Mouse (Mus musculus): Measurements from ENCODE around the gene Pgs1. TPM values are rescaled to one million over a fixed set of nuclear protein-coding genes. Genes with fewer than 3 reads are reported as not detected.

Gene Pgs1
- total and polyA plus RNA-seq, 2 experiments from 2014 or later = 55.0 to 62.0 TPM

- peaks cover 7% of the 10 kb centered on the region for H3K27me3 ChIP-seq (ENCODE audit: insufficient read depth, low read length)
- TF ChIP-seq CTCF (IDR thresholded peaks at IDR 0.05) = no peak
- H3K9ac ChIP-seq (replicated peaks; ENCODE audit: low read length, poor library complexity, severe bottlenecking) = no peak overlapping the region
- no peak overlapping the region for H3K27ac ChIP-seq (ENCODE audit: low read depth, low read length)
- no peak overlapping the region for H3K4me3 ChIP-seq (ENCODE audit: low read depth, low read length)
- no peaks in the 10 kb centered on the region for H3K9me3 ChIP-seq (ENCODE audit: low read length)
- DNase-seq (ENCODE audit: low spot score) = no peak
- H3K36me3 ChIP-seq (ENCODE audit: insufficient read depth, low read length) = no peaks in the 10 kb centered on the region
- no peak overlapping the region for H3K4me2 ChIP-seq (ENCODE audit: low read depth, low read length, poor library complexity, severe bottlenecking)
- ATAC-seq (ENCODE audit: low FRiP score) = no peak
- 37% methylated on average over 1 of the region's 1 CpGs for WGBS
- H3K4me1 ChIP-seq (ENCODE audit: insufficient read depth, low read length) = peaks cover 16% of the 10 kb centered on the region
These were observed 21.8 kb upstream of the Pgs1 start for GRCm38 (mm10) chr11:117964294-117964693.

DNA sequence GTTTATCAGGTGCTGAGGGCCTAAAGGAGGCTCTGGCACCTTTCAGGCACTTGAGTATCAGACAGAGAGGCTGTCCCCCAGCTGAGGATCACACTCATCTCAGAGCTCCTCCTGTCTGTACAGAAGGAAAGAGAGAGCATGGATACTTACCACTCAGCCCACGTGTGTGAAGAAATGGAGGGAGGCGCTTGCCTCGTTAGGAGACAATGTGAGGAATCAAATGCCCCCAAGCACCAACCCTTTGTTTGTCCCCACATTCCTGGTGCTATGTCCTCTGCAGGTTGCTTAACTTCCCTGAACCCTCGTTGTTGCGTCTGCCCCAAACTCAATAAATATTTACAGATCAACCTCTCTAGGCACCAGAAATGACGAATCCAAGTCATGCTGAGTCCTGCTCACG lies 21.0 kb upstream of the Pgs1 start:
- 39% methylated on average over 7 of the region's 7 CpGs for WGBS
- H3K4me1 ChIP-seq (ENCODE audit: insufficient read depth, low read length) = peaks cover 16% of the 10 kb centered on the region
- no peak overlapping the region for H3K4me2 ChIP-seq (ENCODE audit: low read depth, low read length, poor library complexity, severe bottlenecking)

DNA sequence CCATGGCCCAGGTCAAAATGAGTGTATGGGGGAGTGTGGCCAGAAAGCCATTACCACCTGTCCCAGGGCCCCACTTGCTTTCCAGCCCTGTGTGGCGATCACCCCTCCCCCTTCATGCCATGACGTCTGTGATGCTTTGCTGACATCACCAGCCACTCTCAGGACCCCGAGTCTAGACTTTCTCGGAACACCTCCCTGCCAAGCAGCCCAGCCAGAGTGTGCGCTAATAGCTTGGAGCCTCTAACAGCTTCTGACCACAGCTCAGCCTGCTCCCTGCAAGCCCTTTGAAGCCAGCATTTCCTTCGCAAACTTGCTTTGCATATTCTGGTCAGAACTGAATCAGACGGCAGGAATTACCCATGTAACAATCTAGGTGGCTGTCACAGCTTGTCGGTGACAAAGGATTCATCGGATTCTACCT lies 20.5 kb upstream of the Pgs1 start:
- Histone ChIP-seq H3K36me3 (ENCODE audit: insufficient read depth, low read length) (no peaks in the 10 kb centered on the region), H3K4me3 (ENCODE audit: low read depth, low read length) (no peak overlapping the region), H3K4me1 (ENCODE audit: insufficient read depth, low read length) (peaks cover 16% of the 10 kb centered on the region), H3K9me3 (ENCODE audit: low read length) (no peaks in the 10 kb centered on the region), H3K4me2 (ENCODE audit: low read depth, low read length, poor library complexity, severe bottlenecking) (no peak overlapping the region), H3K27me3 (ENCODE audit: insufficient read depth, low read length) (peaks cover 7% of the 10 kb centered on the region), H3K27ac (ENCODE audit: low read depth, low read length) (no peak overlapping the region), H3K9ac (replicated peaks; ENCODE audit: low read length, poor library complexity, severe bottlenecking) (no peak overlapping the region)
- no peak for TF ChIP-seq CTCF (IDR thresholded peaks at IDR 0.05)
- ATAC-seq (ENCODE audit: low FRiP score) (no peak), DNase-seq (ENCODE audit: low spot score) (no peak)
- WGBS = 19% methylated on average over 9 of the region's 9 CpGs

More for the DNA sequence above, 21.0 kb upstream of the Pgs1 start:
- H3K9me3 ChIP-seq (ENCODE audit: low read length) = no peaks in the 10 kb centered on the region
- ATAC-seq (ENCODE audit: low FRiP score) (no peak), DNase-seq (ENCODE audit: low spot score) (no peak)
- no peak overlapping the region for H3K4me3 ChIP-seq (ENCODE audit: low read depth, low read length)
- no peak for TF ChIP-seq CTCF (IDR thresholded peaks at IDR 0.05)
- H3K36me3 ChIP-seq (ENCODE audit: insufficient read depth, low read length) = no peaks in the 10 kb centered on the region
- no peak overlapping the region for H3K27ac ChIP-seq (ENCODE audit: low read depth, low read length)
- no peak overlapping the region for H3K9ac ChIP-seq (replicated peaks; ENCODE audit: low read length, poor library complexity, severe bottlenecking)
- peaks cover 7% of the 10 kb centered on the region for H3K27me3 ChIP-seq (ENCODE audit: insufficient read depth, low read length)

DNA sequence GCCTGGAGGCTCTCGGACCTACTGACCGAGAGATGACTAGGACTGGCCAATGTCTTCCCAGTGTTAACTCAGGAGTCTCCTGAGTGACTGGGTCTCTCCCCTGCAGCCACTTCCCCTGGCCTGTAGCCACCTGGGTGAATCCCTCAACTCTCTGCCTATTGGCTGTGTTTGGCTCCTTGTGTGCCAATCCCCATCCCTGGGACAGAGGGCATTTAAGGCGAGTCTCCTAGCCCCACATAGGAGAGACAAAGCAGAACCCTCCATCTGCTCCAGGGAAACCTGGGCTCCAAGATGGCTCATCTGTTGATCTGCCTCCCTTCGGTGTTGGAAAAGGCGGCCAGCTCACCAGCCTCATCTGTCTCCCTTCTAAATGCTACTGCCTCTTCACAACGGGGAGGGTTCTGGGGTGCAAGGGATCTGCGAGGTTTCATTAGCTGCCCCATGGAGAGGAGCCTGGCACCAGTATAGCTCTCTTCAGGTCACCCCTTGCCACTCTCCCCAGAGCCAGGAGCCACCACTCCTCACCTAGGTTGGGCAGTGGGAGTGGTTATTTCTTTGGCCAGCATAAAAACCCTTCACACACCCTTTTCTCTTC lies 19.5 kb upstream of the Pgs1 start:
- Histone ChIP-seq H3K9me3 (ENCODE audit: low read length) (no peaks in the 10 kb centered on the region), H3K4me2 (ENCODE audit: low read depth, low read length, poor library complexity, severe bottlenecking) (peak overlapping the region; percentile 90), H3K4me3 (ENCODE audit: low read depth, low read length) (no peak overlapping the region), H3K36me3 (ENCODE audit: insufficient read depth, low read length) (no peaks in the 10 kb centered on the region), H3K27ac (ENCODE audit: low read depth, low read length) (no peak overlapping the region), H3K27me3 (ENCODE audit: insufficient read depth, low read length) (peaks cover 7% of the 10 kb centered on the region), H3K9ac (replicated peaks; ENCODE audit: low read length, poor library complexity, severe bottlenecking) (no peak overlapping the region), H3K4me1 (ENCODE audit: insufficient read depth, low read length) (peaks cover 16% of the 10 kb centered on the region)
- WGBS = 45% methylated on average over 7 of the region's 7 CpGs
- DNase-seq (ENCODE audit: low spot score) (no peak), ATAC-seq (ENCODE audit: low FRiP score) (no peak)
- no peak for TF ChIP-seq CTCF (IDR thresholded peaks at IDR 0.05)

DNA sequence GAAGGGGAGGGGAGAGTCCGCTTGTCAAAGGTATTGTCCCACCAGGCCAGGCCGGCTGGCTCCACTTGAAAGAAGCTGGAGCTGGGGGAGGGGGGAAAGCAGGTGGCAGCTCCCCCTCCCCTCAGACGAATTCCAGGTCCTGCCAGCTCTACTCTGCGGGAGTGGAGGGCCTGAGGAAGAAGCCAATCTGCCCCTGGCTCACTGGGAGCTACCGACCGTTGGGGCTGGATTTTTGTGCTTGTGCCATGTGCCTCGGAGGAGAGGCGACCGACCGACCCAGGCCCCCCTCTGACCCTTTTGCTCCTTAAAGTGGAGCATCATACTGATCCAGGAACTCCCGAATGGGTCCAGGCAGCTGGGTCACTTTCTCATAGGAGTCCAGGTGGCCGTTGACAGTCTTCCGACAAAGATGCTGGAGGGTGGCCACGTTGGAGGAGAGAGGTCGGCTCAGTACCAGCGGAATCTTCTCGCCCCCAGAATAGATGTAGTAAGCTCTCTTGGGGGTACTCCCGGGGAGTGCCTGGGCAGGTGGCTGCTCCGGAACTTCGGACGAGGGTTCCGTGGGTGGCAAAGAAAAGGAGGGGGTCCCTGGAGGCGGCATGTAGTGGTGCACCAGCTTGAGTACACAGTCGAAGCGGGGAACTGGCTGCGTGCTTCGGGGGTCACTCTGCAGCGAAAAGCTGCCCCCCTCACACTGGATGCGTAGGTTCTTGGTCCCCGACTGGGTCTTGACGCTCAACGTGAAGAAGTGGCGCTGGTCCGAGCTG lies 18.7 kb upstream of the Pgs1 start:
- Histone ChIP-seq H3K4me3 (ENCODE audit: low read depth, low read length) (peak overlapping the region; percentile 51), H3K9ac (replicated peaks; ENCODE audit: low read length, poor library complexity, severe bottlenecking) (peak overlapping the region; percentile 52), H3K27me3 (ENCODE audit: insufficient read depth, low read length) (peaks cover 7% of the 10 kb centered on the region), H3K4me1 (ENCODE audit: insufficient read depth, low read length) (peaks cover 11% of the 10 kb centered on the region), H3K36me3 (ENCODE audit: insufficient read depth, low read length) (no peaks in the 10 kb centered on the region), H3K4me2 (ENCODE audit: low read depth, low read length, poor library complexity, severe bottlenecking) (peak overlapping the region; percentile 90), H3K9me3 (ENCODE audit: low read length) (no peaks in the 10 kb centered on the region), H3K27ac (ENCODE audit: low read depth, low read length) (no peak overlapping the region)
- TF ChIP-seq CTCF (IDR thresholded peaks at IDR 0.05) = no peak
- 10% methylated on average over 34 of the region's 34 CpGs for WGBS
- ATAC-seq (ENCODE audit: low FRiP score) (no peak), DNase-seq (ENCODE audit: low spot score) (peak; percentile 51)

DNA sequence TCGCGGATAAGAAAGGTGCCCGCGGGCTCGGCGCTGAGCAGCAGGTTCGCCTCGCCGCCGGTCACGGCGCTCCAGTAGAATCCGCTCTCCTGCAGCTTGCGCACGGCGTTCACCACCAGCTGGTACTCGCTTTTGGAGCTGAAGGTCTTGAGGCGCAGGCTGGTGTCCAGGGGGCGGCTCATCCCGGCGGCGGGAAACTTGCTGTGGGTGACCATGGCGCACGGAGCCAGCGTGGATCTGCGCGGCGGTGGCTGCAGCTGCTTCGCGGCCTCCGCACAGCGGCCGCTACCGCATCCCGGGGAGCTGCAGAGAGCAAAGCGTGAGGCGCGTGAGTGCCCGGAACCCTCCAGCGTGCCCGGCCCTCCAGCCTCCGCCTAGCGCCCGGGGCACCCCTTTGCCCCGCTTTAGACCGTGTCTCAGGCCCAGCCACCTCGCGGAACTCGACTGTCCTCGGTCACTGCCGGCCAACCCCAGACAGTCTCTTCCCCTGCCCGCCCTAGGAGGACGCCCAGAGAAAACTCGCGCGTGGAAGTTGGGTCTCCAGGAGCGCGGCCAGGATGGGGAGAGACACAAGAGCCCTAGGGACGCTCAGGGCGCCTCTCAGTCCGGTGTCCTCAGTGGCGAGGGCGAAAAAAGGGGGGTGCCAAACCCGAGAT lies 17.9 kb upstream of the Pgs1 start:
- H3K27ac ChIP-seq (ENCODE audit: low read depth, low read length) = 0 out of 2 replicates have a peak overlapping the region, but pooled peaks have one; percentile 39
- peaks cover 7% of the 10 kb centered on the region for H3K27me3 ChIP-seq (ENCODE audit: insufficient read depth, low read length)
- ATAC-seq (ENCODE audit: low FRiP score) (no peak), DNase-seq (ENCODE audit: low spot score) (no peak)
- H3K4me2 ChIP-seq (ENCODE audit: low read depth, low read length, poor library complexity, severe bottlenecking) = peak overlapping the region; percentile 90
- H3K9me3 ChIP-seq (ENCODE audit: low read length) = no peaks in the 10 kb centered on the region
- TF ChIP-seq CTCF (IDR thresholded peaks at IDR 0.05) = no peak
- peaks cover 4% of the 10 kb centered on the region; the same call in 1 of the 2 replicates for H3K4me1 ChIP-seq (ENCODE audit: insufficient read depth, low read length)
- peak overlapping the region; percentile 51 for H3K4me3 ChIP-seq (ENCODE audit: low read depth, low read length)
- no peaks in the 10 kb centered on the region for H3K36me3 ChIP-seq (ENCODE audit: insufficient read depth, low read length)
- under 1% methylated on average over 50 of the region's 64 CpGs for WGBS
- H3K9ac ChIP-seq (replicated peaks; ENCODE audit: low read length, poor library complexity, severe bottlenecking) = peak overlapping the region; percentile 52

Measured in midbrain, postnatal 0 days (tissue).